Mouse (Mus musculus) right cerebral cortex, postnatal 14 days (tissue): ENCODE measurements around the gene Fam83b.

Source experiments
- DNase-seq: peaks from one replicate; pipeline ENCODE4 v3.0.0; 2022

Fam83b gene

DNA sequence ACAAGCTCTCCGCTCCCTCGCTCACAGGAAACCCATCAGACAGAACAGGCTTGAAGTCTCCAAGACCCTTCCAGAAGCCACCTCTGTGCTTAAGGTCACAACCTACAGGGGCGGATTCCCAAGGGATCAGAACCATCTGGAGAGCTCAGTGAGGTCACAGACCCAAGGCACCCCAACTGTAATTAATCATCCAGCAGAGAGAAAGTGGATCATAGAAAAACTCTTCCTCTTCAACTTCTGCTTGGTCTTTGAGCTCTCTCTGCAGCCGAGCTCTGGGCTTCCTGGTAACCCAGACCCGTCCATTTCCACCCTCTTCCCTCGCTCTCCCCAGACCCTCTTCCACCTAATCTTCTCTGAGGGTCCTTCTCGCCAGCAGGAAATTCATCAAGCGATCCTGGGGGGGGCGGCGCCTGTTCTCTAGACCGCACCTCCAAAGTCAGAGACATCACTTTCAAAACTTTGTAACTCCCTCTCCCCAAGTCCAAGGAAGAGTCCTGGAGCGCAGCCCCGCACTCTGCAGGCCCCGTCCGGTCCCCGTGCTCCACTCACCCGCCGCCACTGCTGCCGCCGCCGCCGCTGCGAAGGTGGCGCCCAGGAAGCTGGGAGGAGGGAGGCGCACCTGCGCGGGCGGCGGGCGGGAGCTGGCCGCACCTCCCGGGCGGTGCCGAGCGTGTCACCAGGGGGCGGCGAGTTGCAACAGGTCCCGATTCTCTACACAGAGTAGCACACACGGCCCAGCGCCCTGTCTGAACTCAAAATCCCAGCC, at the start of gene Fam83b:
Fam83b (minus strand) TSS at position 602 of the 766 bp plus-strand sequence.
- peak; percentile 8 for DNase-seq

DNA sequence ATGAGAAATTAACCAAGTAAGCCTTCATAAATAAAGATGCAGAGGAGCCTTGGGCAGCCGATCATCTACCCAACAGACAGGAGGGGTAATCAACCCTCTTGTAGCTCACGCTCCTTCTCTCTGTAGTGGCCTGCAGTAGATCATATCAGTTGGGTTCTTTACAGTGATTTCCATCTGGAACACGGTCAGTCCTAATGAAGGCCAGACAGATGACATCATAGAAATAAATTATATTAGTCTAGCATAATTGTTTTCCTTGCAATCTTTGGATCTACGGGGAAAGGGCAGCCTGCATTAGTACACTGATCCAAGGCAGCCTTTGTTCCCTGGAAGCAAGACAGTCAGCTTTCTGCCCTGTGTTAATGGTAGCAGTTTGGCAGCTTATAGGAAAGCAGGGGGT, 47.2 kb upstream of the Fam83b start:
- DNase-seq: no peak

DNA sequence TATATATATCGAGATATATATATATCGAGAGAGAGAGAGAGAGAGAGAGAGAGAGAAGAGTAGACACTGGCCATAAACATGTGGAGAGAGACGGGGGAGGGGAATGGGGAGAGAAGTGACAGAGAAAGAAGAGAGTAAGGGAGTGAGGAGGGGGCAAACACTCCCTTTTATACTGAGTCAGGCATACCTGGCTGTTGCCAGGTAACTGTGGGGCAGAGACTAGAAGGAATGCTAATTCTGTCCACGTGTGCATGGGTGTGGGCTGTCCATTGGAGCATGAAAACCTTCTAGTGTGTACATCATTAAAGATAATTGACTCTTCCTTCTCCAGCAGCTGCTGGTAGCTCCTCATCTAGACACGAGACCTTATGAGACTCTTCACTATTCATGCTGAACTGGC, 36.8 kb upstream of the Fam83b start:
- no peak for DNase-seq

DNA sequence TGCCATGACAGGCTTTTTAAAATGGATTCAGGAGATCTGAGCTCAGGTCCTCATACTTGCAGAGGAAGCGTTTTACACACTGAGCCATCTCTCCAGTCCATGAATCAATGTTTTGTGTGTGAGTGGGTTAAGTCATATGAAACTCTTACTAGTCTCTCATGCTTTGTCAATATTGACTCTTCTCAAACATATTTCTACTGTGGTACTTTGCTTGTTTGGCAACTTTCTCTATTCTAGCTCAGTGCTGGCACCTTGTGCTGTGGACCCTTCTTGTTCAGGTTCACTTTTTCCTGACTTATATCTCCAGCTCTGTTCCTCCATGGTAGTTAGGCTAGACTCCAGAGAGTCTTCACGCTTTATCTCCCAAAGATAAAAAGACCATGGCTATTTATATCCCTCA, 36.0 kb upstream of the Fam83b start:
- no peak for DNase-seq

DNA sequence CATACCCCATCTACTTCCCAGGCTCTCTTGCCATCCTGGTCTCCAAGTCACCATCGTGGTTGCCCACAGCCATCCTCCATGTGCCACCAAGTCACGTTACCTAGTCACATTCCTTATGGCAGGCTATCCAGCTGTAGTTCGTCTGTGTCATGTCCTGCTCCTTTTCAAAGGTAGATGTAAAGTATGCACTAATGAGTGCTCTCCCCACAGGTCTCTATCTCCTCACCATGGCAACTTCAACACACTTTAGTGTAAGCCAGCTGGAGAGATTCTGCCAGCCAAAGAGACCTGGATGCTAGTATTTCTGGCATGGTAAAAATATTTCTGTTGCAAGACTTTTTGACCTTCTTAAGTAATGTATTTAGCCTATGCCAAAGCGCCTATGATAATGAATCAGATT, 30.5 kb upstream of the Fam83b start:
- DNase-seq: no peak

DNA sequence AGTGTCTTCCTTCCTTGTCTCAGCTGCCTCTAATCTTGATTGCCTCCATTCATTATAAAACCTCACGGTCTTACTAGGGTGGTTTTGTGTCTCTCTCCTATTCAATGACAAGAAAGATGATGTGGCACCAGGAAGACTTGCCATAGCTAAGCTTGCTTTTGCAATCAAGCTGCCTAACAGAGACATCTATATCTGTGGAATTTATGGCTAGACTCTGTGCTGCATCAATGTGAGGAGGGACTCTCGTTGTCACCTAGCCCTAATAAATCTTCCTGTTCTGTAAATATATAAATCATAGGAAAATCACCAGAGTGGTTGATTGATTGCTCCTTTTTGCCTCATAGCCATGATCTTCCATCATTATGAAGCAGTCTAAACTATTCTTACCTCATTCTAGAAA, 26.9 kb upstream of the Fam83b start:
- no peak for DNase-seq

DNA sequence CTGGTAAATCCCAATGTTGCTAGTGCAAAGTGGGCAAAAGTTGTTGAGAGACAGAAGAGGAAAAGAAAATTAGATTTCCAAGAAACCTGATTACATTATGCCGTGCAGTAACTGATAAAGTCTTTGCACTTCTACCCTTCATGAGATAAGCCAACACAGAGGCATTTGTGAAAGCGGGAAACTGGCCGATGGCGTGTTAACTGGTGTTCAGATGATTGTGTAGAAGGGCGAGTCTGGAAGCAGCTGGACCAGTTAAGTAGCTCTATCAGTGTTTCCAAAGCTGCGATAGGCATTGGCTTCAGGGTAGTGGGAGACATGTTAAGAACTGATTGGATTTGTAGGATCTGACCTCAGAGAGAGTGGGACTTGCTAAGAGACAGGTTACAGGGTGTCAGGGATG, 17.0 kb upstream of the Fam83b start:
- DNase-seq: no peak

DNA sequence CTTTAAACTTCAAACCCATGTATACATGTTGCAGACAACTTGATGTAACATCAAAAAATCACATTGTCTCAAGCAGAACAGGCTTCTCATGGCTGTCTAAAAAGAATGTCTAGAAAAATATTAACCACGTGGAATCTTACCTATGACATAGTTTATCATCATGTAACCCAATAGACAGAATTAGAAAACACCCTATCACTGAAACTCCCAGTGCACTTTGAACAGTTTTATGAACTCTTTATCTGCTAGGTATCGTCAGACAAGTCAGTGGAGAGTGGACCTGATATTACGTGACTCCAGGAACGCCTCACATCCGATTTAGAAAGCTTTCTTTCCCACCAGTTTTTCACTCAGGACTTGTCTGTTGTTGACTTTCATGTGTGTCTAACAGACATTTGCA, 15.1 kb upstream of the Fam83b start:
- DNase-seq: no peak

DNA sequence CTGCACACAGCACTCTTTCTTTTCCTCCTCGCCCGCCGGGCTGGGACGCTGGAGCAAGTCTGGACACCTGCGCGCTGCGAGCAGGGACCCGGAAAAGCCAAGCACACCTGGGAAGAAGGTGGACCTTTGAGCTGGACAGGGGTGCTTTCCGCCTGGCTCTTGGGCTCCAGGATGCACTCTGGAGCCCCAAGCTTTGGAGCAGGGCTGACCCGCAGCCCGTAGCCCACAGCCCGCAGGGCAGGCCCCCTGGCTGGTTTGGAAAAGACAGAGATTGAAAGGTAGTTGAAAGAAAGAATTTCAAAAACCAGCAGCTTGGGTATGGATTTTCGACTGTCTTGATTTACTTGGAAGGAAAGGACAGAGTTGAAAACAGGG, 352 bp upstream of the Fam83b start:
- DNase-seq: no peak

DNA sequence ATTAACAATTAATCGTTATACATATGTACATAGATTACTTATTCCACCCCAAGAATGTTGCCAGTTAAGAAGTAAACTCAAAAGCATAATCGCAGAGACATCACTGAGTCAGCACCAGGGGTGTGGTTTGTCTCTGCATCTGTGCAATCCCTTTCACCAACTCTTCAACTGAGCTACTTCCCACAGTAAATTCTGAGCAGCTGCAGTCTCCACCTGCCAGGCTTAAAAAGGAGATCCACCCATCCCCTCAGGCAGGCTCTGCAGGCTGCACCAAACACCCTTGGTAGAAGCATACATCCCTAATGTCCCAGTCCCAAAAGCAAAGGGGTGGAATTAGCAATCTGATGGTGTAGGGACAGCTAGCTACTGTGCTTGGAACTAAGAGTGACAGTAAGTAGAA, 1.3 kb downstream of the Fam83b start:
- no peak for DNase-seq

DNA sequence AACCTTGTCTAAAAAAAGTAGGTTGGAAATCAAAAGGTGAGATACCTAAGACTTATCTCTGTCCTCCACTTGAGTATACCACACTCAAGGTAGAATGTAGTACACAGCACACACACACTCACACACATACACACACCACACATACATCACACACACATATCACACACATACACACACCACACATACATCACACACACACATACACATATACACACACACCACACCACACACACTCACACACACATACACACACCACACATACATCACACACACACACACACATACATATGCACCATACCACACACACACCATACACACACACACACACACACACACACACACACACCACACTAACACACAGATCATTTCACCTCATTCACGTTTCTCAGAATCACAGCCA, 2.8 kb downstream of the Fam83b start:
- no peak for DNase-seq

DNA sequence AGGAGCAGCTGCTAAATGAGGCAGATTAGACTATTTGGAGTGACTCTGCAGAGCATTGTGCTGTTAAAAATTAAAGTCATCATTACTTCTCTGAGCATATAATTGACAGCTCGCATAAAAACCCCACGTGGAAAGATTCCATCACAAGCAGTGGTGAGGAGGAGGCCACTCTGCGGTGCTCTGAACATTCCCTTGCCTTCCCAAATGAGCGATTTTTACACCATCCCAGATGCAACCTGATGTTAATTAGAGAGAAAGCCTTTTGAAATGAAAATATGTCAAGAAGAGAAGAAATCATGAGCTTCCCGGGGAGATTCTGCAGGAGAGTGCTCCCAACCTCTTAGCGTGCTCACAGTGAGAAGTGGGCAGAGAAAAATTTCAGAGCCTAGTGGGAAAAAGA, 4.1 kb downstream of the Fam83b start:
- DNase-seq: no peak

DNA sequence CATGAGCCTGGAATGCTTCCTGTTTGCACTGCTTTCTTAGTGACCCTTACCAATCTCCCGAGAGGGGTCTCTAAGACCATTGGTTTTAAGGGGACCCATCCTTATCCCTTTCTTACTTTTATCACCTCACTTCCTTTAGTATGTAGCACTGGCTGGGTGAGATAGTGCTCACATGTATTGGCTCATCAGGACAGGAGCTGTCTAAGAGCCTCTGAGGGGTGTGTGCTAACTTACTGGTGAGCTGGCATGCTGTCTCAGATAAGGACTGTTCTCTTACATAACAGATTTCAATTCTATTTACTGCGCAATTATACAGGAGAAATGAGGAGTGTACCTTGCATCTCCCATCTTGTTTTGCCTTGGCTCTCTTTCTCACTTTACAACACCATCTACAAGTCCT, 7.7 kb downstream of the Fam83b start:
- no peak for DNase-seq

DNA sequence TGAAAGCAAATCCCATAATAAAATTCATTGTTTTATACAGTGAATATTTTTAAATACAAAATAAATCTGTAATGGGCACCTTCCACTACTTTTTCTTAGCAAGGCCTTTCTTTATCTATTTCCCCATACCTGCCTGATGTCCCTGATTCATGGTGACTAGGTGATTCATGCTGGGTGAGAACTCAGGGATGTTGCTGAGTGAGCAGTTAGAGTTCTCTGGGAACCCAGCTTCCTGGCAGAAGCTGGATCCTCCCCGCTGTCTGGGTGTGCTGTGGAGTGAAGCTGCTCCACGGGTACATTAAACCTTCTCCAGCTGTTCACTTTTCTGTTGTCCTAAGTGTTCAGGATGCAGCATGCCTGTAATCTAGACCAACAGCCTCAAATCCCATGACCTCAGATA, 13.2 kb downstream of the Fam83b start:
- no peak for DNase-seq

DNA sequence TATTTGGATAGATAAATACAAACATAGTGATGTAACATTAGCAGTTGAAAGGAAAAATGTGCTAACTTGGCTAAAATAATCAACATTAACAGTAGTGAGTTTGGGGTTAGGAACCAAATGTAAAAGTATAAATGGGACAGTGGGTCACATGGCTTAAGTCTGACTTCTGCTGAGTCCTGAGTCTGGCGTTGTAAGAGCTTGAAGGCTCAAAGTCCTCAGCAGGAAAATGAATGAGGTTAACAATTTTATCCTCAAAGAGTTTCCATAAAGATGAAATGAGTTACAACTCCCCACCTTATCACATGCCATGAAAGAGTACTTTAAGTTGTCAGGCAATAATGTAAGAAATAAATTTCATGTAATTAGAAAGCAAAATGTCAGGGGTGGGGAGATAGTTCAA, 13.8 kb downstream of the Fam83b start:
- no peak for DNase-seq

DNA sequence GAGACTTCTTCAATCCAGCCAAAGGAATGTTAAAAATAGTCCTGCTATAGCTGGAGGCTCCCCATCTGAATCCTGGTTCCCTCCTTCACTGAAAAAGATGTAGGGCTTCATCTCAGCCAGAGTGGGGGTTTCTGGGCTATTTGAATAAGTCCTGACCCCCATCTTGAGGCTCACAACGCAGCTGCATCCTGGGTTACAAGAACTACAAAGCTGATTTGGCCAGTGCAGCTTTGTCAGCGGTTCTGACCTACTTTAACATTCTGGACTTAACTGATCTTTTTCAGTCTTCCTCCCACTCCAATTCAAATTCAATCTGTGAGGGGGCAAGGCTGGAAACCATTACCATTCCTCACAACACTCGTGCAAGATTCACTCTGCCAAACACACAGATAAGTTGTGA, 20.2 kb downstream of the Fam83b start:
- DNase-seq: no peak

DNA sequence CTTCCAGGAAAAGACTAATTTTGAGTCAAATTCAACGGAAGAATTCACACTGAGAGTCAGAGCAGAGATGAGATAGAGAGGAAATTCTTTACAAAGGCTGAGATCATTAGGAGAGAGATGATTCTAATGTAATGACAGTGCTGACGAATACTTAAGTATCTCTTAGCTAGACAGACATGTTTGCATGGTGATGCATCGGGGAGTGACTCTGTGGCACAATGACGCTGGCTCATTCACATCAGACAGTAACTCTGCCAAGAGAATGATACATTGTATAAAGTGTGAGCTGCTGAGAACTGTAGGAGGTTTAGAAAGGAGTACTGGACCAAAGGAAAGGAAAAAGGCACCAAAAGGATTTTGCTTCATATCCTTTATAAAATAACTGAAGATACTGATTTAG, 26.2 kb downstream of the Fam83b start:
- no peak for DNase-seq

DNA sequence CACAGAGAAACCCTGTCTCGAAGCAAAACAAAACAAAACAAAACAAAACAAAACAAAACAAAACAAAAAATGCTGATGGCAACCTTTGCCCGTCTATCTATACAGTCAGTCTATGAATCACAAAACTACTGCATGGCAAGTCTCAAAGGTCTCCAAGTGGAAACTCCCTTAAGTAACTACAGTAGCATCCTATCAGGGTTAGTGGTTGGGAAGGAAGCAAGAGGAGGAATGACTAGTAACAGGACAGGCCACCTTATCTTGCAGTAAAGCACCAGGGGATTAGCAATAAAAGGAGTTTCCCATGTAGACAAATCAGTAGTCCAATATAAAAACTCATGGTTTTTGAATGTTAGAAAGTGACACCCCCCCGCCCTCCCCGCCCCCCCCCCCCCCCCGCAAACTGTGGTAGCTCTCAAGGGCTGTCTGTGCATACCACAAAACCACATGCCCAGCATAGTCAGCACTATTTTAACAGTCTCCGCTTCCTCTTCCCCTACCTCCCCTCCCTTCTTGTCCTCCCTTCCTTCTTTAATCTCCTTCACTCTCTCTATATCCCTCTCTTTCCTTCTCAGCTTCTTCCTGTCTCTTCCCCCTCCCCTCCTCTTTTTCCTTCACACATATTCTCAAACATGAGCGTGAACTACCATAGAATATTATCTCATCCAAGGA, 26.8 kb downstream of the Fam83b start:
- no peak for DNase-seq

DNA sequence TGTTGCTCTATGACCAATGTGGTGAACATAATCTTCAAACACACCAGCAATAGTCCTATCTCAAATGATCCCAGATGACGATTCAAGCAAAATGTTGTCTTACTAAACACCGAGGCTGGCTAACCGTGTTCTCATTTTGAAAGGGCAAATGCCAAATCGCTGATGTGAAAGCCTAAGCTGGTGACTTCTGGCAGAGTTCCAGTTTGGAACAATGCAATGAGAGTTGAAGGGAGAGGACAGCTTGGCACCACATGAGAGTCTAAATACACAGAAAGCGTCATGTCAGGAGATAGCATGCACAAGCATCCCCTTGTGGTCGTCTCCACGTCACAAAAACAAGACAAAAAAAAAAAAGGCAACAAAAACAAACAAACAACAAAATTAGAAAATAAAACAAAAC, 27.6 kb downstream of the Fam83b start:
- DNase-seq: no peak

DNA sequence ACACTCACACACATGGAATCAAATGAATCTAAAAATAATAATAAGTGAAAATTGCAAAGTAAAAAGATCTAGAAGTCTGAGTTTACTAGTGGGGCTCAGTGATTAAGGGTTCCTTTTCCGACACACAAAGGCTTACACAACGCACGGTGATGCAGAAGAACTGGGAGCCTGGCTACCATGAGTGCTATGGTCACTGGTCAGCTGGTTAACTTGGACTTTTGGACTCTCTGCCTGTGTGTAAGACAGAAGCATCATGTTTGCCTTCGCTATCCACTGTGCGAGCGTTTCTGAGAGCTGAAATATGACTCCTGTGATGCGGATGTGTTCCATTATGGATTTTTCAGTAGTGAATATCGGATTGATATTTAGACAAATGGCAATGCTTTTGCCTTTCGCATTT, 30.9 kb downstream of the Fam83b start:
- no peak for DNase-seq

DNA sequence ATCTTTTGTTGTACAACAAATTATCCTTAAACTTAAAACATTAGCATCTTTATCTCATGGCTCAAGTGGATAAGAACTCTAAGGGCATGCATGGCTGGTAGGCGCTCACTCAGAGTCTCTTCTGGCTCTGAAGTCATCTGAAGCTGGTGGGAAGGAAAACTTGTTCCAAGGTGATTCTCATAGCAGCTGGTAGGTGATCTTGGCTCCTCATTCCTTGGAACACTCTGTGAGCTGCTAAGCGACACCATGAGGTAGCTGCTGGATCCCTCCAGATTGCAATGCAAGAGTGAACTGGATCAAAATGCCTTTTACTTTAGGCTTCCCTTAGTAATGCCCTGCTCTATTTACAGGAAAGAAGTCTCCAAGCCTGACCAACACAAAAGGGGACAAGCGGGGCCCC, 34.5 kb downstream of the Fam83b start:
- no peak for DNase-seq

DNA sequence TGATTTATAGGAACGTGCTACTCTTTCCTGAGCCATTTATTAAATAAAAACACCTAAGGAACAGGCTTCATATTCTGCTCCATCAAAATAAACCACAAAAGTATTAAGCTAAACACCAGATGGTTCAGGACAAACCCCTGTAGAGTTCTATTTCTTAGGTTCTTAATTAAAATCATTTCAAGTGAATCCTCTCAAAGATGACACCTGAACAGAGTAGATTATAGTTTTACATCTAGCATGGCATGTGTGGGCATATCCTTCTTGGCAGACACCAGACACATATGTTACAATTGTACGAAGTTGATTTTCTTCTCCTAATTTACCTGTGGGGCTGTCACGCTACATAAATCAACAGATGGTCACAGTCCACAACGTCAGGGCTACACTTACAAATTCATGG, 35.5 kb downstream of the Fam83b start:
- DNase-seq: no peak

DNA sequence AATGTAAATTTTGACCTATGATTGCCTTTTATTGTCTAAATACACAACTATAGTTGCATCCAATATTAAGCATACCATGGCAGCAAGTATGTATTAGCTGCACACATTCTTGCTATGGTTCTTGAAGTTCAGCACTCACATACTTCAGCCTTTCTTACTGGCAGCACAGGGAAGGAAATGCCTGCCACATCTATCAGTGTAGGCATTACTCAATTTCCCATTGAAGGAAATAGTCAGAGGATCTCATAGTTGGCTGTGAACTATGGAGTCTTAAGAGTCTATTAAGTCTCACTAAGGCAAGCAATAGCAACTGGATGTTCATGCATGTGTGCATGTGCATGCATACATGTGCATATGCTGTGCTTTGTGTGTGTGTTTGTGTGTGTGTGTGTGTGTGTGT, 41.3 kb downstream of the Fam83b start:
- no peak for DNase-seq

DNA sequence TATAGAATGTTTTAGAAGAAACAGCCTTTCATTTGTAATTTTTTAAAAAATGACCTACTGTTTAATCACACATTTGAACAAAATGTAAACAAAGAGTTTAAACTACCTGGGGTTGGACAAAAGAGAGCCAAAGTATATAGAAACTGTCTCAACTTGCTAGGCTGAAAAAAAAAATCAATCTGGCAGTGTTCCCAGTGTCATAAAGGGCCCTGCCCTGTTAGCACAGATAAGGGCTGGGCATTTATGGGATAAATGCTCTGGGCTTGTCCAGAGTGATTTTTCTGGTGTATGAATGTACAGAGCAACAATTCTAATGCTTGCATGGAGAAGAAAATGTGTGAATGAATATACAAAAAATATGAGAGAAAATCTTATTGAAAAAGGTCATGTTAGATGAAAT, 43.8 kb downstream of the Fam83b start:
- DNase-seq: no peak

DNA sequence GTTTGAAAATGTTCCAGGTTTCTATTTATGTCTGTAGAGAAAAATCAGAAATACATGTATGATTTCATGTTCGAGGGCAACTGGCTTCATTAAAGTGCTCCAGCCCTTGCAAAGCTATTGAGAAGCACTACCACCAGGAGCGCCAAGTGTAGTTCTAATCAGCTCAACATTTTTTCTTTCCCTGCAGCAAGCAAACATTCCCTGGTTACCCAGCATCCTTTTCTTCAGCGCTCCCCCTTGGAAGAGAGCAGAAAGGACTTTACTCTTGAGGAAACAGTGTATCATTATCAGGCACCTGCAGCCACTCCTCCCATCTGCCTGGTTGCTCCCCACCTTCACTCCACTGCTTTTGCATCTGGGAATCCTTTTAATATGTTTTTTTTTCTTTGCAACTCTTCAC, 45.3 kb downstream of the Fam83b start:
- no peak for DNase-seq
